Mouse (Mus musculus): ENCODE data around the gene Zc3h15. TPM values are rescaled to one million over a fixed set of nuclear protein-coding genes. Genes with fewer than 3 reads are reported as not detected.

Gene Zc3h15
- polyA plus RNA-seq, 1 experiment, result 4.1 TPM

- no peak overlapping the region for H3K4me3 ChIP-seq (ENCODE audit: low read depth, low read length)
- no peaks in the 10 kb centered on the region for H3K27me3 ChIP-seq (ENCODE audit: control insufficient read depth, insufficient read depth, low read length)
- peaks cover 4% of the 10 kb centered on the region; the same call in 1 of the 2 replicates for H3K4me1 ChIP-seq (ENCODE audit: control insufficient read depth, insufficient read depth, insufficient read length, low read length)
- H3K36me3 ChIP-seq (ENCODE audit: control insufficient read depth, insufficient read depth, low read length), result no peaks in the 10 kb centered on the region
- 86% methylated on average over 5 of the region's 5 CpGs for WGBS
- TF ChIP-seq POLR2A (IDR thresholded peaks at IDR 0.05; ENCODE audit: low read depth, low read length) (no peak), CTCF (IDR thresholded peaks at IDR 0.05; ENCODE audit: extremely low read depth, insufficient read length, insufficient replicate concordance, low read depth, low read length) (no peak)
- no peak overlapping the region for H3K27ac ChIP-seq (ENCODE audit: insufficient read depth, low read depth, low read length)
Observed at GRCm38 (mm10) chr2:83713946-83714345, 69.7 kb downstream of the Zc3h15 start.

Other genes starting within 250 kb of the Zc3h15 start
- gene Itgav, start 80.0 kb downstream of the Zc3h15 start, polyA plus RNA-seq (2012; rRNA removed), result 36.1 and 43.9 TPM in 2 replicates
- gene Fam171b, start 168.2 kb downstream of the Zc3h15 start, polyA plus RNA-seq (2012; rRNA removed), result 0.14 and 0.39 TPM in 2 replicates

All from small intestine, adult 2 months (tissue).